Mouse (Mus musculus) embryo, embryonic 10.5 days (tissue): ENCODE results near the gene Arid4b.
"Not testable (repeated sequence)": the region's sequence is repeated elsewhere in the genome, so short reads cannot be mapped to it uniquely, and the experiment has no call there.

Source experiments
- DNase-seq: peaks from one replicate; pipeline ENCODE4 v3.0.0-alpha.2; 2015; ENCODE audit warnings: low spot score

Arid4b gene

DNA sequence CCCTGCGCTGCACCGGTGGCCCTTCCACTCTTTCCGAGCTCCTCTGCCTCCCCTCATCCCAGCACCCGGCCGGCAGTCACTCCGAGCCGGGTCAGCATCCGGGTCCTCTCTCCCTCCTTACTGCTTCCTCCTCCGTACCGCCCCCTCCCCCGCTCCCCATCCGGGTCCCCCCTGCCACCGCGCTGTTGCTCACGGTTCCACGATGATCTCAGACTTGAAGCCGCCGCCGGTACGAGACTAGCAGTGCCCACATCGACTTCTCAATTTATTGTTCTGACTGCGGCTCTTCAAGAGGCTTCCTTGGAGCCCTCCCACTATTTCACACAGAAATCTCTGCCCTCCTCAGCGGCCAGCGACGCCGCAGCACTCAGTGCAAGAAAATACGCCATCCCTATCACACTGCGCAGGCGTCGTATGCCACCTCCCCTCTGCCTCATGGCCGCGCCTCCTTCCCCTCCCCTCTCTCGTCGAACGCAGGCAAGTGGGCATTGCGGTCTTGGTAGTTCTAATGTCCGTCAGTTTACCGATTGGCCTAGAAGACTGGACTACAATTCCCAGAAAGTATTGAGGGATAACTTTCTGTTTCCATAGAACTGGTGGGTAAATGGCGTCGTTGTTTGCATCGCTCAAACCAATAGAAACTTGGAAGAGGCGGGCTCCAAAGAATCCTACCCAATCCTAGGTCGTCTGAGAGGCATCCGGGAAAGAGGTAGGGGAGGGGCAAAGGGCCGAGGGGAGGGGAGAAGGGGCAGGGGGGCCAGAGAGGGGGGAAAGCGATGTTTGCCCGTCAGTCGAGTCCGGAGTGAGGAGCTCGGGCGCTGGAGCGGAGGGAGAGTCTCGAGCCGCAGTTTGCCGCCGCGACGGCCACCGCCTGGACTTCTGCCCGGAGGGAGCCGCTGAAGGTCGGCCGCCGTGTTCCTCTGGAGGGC, at the start of gene Arid4b, which contains the start of gene Ggps1:
TSS of gene Arid4b (plus strand) at position 220 of the 929 bp plus-strand sequence.
TSS of gene Ggps1 (minus strand) at position 476 of the 929 bp plus-strand sequence.
- peak; percentile 98 for DNase-seq

DNA sequence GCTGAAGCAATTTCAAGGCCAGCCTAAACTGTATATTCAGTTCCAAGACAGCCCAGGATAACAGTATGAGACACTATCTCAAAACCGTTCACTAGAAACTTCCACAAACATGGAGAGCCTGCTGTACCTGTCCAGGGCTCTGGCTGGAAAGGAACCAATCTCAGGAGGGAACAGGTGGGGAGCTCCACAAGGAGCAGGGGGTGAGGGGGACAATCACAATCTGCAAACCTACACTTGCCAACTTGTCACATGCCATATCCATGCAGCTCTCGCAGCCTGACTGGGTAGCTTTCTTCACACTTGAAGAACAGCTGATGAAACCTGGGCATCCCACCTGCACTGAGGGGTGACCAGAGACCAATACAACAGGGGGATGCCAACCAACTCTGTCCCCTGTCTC, 49.0 kb upstream of the Arid4b start:
- no peak for DNase-seq

DNA sequence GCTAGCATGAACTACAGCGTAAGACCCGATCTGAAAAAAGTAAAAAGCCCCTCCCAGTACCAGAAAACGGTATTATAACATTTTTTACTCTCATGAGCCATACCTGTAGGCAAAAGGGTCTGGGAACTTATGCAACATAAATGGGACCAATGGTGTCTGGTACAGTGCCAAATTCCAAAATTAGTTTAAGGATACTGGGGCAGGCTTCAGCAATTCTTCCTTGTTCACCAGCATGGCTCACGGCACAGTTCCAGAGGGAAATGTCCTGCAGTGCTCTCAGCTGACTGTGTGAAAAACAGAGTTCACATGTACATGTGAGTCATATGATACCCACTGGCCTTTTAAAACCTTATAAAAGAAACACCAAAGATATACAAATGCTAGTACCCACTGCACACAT, 48.5 kb upstream of the Arid4b start:
- DNase-seq: no peak

DNA sequence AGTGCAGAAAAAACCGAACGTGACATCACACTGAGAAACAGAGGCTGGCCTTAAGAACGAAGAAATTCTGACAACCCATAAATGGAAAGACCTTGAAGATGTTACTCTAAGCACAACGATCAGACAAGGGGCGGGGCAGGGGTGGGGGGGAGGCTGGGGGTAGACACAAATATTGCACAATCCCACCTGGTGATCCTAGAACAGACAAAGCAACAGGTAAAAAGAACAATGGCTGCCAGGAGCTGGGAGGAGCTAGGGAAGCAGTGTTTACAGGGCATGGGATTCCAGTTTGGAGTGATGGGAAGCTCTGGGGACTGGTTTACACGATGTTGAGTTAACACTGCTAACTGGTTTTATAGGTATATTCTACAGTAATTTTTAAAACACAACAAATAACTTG, 47.4 kb upstream of the Arid4b start:
- no peak for DNase-seq

DNA sequence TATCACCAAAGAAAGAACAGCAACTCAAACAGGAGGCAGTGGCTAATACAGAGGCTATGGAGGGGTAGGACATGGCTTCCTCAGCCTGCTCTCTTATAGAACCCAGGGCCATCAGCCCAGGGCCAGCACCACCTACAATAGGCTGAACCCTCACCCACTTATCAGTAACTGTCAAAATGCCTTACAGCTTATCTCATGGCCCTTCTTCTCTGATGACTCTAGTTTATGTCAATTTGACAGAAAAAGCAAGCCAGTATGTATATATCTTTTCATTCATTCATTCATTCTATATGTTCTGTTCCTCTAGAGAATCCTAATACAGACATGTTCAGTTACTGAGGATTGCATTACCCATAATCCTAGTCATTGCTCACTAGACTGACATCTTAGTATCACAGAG, 44.7 kb upstream of the Arid4b start:
- no peak for DNase-seq

DNA sequence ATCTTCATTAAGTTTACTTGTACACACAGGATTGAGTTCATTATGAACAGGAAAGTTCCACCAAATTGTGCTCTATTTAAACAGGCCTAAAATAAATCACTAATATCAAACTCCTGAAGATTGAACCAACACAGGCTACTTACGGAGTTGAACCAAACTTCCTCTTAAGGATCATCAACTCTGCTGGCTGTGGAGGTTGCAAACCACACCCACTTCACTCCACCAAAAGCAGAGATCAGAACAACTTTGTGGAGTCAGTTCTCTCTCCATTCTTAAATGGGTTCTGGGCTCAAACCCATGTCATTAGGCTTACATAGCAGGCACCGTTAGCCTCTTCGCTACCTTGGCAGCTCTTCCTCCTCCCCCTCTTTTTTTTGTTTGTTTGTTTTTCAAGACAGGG, 44.2 kb upstream of the Arid4b start:
- DNase-seq: no peak

DNA sequence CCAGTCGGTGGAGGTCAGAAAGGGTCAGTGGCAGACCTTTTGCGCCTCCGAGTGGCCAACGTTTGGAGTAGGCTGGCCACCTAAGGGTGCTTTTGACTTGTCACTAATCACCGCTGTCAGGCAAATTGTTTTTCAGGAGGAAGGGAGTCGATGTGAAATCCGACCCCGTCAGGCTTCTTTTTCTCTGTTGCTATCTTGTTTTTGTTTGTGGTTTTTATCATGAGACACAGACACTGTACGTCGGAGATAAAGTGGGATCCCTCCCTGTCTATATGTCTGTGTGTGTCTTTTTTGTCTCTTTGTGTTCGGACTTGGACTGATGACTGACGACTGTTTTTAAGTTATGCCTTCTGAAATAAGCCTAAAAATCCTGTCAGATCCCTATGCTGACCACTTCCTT, 41.6 kb upstream of the Arid4b start:
- DNase-seq: not testable (repeated sequence)

DNA sequence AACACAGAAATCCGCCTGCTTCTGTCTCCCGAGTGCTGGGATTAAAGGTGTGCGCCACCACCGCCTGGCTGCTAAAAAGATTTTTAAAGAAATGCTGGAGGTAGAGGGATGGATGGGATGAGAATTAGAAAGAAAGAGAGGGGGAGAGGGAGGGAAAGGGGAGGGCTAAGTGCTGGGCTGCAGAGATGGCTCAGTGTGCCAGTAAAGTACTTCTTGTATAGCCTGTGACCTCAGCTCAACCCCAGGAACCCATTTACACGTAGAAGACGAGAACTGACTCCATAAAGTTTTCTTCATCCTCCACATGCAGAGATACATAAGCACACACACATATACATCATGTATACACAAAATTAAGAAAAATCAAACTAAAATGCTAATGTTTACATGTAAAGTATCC, 37.5 kb upstream of the Arid4b start:
- no peak for DNase-seq

DNA sequence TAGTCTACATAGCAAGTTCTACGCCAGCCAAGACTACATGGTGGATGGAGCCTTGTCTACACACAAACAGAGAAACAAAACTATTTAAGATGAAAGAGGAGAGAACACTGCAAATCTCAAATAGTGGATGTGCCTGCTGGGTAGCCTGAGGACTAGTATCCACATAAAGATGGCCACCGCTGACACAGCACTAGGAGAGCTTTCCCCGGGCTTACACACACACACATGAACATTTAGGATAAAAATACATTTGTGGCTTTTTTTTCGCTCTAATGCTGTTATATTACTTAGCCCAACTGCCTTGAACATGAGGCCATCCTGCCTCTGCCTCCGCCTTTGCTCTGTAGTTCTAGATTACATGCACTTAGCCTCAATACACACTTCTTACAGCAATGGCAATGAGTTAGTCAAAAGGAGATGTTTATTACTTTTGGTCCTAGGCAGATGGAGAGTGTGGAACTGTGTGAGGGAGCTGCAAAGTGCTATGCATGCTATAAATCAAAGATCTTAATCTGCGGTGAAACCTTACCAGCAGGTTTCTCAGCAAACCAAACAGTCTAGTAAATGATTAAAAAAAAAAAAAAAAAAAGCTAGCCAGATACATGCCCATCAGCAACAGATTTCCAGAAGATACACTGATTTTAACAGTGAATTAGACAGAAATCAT, 36.7 kb upstream of the Arid4b start:
- no peak for DNase-seq

DNA sequence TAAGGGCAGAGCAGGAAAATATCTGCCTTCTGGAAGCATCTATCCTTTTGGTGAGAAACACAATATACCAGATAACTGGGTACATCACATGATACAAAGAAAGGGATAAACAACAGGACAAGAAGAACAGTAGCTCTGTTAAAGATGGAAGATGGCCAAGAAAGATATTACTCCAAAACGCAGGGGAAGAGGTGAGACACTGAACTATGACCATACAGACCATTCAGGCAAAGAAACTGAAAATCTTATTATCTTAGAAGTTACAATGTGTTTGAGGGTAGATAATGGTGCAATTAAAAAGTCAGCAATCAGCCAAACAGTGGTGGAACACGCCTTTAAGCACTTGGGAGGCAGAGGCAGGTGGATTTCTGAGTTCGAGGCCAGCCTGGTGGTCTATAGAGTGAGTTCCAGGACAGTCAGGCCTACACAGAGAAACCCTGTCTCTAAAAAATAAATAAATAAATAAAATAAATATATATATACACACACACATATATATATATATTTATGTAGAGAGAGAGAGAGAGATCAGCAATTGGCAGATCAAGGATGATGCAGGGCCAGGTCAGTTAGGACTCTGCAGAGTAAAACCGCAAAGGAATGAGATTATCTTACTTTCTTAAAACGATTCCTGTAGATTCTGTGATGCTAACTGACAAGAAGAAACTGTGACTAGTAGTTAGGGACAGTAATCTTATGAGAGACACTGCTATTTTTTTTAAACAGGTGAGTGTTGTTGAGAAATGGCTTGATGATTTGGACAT, 29.5 kb upstream of the Arid4b start:
- DNase-seq: no peak

DNA sequence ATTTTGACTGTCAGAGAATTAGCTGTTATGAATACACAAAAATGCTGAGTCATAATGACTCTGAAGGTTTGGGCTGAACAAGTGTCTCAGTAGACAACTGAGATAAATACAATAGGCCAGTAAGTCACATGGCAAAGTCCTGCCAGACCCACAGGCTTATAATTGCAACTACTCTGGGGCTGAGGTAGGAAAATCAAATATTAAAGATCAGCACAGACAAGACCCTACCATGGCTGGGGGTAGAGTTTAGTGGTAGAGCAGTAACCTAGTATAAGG, 29.0 kb upstream of the Arid4b start:
- DNase-seq: no peak

DNA sequence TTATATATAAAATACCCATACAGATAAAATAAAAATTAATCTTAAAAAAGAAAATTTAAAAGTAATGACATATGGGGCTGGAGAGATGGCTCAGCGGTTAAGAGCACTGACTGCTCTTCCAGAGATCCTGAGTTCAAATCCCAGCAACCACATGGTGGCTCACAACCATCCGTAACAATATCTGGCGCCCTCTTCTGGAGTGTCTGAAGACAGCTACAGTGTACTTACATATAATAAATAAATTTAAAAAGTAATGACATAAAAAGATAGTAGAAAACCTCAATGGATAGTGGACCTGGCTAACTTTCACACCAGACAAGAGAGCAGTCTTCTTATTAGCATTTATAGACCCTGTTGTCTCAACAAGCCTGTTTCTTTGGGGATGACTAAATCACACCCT, 27.7 kb upstream of the Arid4b start:
- not testable (repeated sequence) for DNase-seq

DNA sequence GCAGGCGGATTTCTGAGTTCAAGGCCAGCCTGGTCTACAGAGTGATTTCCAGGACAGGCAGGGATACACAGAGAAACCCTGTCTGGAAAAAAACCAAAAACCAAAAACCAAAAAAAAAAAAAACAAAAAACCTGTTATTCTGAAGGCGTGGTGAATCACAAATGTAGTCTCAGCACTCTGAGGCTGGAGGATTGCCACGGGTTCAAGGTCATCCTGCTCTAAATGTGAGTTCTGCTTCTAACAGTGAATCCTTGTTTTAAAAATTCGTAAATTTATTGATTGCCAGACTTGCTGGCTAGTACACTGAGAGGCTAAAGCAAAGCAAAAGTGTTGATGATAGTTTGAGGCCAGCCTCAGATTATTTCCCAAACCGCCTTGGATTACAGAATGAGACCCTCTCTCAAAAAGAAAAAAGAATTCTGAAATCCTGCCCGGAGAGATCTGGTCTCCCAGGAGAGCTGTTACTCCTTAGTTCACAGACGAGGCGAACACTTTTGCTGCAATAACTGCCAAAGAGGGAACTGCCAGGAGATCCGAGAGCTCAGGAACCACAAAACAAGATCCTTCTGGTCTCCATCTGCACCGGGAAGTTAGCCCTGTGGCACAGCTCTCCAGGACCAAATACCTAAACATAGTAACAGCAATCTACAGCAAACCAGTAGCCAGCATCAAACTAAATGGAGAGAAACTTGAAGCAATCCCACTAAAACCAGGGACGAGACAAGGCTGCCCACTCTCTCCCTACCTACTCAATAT, 27.0 kb upstream of the Arid4b start:
- no peak for DNase-seq

DNA sequence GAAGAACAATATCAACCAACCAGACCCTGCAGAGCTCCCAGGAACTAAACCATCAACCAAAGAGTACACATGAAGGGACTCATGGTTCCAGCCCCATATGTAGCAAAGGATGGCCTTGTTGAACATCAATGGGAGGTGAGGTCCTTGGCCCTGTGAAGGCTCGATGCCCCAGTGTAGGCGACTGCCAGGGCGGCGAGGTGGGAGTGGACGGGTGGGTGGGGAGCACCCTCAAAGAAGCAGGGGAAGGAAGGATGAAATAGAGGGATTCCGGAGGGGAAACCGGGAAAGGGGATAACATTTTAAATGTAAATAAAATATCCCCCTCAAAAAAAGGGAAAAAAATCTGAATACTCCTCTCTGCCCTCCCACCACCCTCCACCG, 24.1 kb upstream of the Arid4b start:
- DNase-seq: no peak

DNA sequence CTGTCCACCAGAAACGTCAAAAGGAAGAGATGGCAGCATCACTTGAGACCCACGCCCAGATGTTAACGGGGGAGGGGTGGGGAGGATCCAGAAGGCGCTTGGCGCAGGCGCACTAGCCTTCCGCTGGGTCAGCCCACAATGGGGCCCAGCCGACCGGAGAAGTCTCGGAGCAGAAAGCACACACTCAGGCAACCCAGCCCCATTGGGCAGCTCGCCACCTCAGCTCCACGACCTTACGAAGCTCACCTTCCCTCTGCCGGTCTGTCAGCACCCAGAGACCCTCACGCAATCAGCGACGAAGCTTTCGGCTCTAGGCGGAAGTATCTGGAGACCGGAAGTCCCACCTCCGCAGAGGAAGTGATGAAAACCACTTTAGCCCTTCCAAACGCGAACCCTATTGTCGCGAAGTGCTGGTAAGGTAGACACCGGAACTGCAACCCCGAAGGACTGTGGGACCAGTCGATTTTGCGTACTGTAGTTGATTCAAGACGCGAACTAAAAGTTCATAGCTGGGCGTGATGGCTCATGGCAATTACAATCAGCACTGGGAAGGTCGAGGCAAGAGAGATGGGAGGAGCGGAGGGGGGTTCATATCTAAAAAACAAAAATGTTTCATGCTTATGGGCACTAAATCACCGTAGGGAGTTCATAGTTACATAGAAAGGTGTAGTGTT, 23.6 kb upstream of the Arid4b start, which contains the start of gene Tbce:
TSS of gene Tbce (minus strand) at position 347 of the 674 bp plus-strand sequence.
- peak; percentile 94 for DNase-seq

DNA sequence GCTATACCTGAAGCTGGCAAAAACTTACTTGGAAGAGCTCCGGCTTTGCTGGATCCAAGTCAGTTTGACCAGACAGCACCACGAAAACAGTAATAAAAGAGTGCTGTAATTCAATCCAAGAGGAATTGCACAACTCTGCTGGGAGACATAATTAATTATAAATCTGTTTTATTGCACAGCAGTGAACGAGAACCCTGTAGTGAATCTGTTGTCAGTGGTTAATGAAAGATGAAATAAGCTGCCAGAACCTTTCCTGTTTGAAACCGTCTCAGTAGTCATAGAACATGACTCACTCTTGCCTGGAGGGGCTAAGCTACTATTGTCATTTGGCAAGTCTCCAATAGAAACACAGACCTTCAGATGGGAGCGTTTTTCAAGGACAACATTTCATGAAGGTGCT, 22.8 kb upstream of the Arid4b start:
- peak; percentile 4 for DNase-seq

DNA sequence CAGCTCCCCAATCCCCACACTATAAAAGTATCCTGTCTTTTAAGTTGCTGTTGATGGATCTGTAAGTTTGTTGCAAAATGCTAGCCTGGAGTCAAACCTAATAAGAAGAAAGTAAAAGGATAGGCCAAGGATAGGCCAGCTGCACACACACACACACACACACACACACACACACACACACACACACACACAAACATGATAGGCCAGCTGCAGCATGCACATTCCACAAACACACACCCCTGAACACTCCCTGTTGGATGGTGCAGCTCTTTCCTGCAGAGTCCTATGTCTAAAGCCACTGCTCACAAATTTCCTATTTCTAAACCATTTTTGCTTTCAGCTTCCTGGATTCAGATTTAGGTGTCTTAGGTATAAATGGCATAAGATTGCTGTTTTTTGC, 19.2 kb upstream of the Arid4b start:
- no peak for DNase-seq

DNA sequence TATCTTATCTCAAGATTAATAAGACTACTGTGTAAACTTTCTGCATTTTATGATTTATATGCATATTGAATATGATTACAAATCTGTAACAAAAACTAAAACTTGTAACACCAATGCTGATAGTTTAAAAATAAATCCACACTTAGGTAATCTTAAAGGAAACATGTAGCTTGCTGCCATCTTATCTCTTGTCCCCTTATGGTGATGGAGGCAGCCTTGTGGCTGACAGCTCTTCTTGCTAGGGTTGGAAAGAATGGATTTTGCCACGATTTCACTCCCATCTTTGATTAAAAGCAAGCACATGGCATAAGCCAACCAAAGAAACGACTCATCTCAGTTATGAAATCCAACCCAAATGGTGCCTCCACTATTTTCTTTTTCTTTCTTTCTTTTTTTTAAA, 18.5 kb upstream of the Arid4b start:
- no peak for DNase-seq

DNA sequence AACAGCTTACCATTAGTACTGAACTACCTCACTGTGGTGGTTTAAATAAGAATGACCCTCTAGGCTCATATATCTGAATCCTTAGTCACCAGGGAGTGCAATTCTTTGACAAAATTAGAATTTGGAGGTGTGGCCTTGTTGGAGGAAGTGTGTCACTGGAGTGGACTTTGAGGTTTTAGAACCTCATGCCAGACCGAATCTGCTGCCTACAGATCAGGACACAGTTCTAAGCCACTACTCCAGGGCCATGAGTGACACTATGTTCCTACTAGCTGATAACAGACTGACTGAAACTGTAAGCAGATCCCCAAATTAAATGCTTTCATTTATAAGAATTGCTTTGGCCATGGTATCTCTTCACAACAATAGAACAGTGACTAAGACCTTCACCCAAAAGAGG, 13.2 kb upstream of the Arid4b start:
- DNase-seq: no peak

DNA sequence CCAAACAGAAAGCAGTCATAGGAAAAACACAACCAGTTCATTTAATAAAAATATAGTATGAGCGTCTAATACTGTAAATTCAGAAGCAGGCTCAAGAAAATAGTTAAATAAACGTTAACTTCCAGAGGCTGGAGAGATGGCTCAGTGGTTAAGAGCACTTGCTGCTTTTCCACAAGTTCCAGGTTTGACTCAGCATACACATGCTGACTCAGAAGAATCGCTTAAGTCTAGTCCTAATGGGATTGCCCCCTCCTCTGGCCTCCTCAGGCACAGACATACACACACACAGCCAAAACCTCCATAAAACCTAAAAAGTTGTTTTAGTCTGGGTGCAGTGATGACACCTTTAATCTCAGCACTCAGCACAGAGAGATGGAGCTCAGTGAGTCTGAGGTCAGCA, 6.2 kb upstream of the Arid4b start:
- no peak for DNase-seq

DNA sequence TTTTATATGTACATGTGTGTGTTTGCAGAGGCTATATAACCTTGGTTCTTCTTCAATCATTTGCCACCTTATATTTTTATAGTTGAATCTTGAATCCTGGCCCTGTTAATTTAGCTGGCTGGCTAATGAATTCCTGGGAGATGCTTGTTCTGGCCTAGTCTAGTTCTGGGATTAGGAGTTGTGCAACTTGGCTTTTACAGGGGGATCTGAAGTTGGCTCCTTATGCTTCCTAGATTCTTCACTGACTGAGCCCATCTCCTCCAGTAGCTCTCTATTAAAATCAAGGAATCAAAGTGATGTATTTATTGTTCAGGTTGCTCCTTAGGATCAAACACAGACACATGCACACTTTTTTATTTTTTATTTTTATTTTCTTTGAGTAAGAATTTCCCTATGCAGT, 3.5 kb upstream of the Arid4b start:
- DNase-seq: no peak
